Mouse (Mus musculus) frontal cortex, postnatal 14 days (tissue): Measurements from ENCODE around the gene 1700037C18Rik.
"Not testable (repeated sequence)": the region's sequence is repeated elsewhere in the genome, so short reads cannot be mapped to it uniquely, and the experiment has no call there.

Experiments used
- DNase-seq, 2 experiments: peaks; one replicate each; pipeline ENCODE4 v3.0.0; 2022; ENCODE audit warnings: low spot score in 2 of 2

Gene 1700037C18Rik

DNA sequence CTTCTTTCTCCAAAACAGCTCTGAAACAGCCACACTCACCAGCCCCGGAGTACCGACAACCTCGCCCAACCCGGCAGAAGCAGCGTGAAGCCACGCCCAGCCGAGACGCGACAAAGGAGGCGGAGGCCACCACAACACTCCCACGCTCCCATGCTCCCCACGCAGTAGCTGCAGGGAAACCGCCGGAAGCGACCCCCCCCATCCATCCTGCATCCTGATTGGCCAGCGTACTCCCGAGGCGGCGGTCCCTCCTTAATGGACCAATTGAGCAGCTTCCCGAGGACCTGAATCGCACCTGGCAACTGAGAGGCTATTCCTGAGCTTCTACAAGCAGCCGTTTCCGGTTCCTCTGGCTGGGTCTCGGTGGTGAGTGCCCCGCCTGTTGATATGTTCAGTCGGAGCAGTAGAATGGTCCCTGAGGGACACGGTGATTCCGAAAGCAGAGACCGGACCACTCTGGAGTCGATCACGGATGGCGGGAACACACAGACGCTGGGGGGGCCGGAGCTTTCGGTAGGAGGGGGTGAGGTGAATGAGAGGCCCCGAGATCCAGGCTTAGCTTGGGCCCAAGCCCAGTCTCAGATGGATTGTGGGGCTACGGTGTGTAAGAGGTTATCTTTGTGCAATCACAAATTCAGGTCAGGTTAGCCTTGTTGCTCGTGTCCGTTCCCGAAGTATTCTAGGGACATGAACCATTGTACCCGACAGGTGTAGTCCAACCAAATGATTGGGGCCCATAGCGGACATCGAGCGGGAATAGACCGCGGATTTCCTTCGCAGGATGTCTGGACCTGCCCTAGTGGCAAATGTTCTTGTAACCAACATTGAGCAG lies 36.1 kb downstream of the 1700037C18Rik start, which contains the start of gene Naa60:
Gene Naa60, plus strand, starts transcription at position 160 of the 832 bp plus-strand sequence.
- peak; percentile 83 to 87 for DNase-seq

DNA sequence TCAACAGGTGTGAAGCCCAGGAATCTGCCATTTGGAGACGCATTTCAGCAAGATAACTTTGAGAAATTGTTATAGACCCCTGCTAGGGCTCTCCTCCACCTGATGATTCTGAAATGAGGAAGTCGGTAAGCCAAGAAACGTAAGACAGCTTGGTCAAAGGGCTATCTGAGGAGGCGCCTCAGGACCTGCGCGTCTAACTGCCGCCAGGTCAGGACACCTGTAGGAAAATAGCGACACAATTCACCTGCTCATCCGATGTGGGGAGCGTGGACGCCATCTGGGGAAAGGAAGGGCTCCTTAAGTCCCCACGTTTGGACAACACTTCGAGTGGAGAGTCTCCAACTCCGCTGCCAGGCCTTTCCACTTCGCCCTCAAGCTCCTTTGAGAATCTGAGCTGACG lies 36.7 kb downstream of the 1700037C18Rik start:
- DNase-seq = no peak

DNA sequence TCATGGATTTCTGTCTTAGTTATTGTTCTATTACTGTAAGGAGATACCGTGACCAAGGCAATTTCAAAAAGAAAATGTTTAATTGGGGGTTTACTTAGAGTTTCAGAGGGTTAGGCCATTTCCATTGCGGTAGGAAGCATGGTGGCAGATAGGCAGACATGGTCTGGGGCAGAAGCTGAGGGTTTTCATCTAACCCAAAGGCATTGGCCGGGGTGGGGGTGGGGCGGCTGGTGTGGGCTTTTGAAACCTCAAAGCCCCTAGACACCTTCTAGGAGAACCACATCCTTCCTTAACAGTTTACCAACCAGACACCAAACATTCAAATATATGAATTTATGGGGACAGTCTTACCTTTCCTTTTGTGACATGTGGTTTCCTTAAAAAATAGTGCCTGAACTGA lies 49.2 kb downstream of the 1700037C18Rik start:
- no peak for DNase-seq

DNA sequence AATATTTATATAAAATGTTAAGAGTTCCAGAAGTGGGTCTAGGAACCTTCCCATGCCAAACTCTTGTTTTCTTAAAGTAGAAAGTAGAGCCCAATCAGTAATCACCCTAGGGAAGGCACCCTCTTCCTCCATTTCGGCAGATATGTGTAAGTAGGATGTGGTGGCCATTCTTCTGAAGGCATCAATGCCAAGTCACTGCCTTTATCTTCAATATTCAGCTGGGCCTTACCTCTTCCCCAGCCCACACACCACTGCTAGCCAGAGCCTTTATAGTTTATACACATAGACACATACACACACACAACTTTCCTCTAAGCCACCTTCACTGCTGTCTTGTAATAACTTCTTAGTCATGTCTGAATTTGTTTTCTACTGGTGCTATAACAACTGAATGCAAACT lies 52.7 kb downstream of the 1700037C18Rik start:
- no peak for DNase-seq

DNA sequence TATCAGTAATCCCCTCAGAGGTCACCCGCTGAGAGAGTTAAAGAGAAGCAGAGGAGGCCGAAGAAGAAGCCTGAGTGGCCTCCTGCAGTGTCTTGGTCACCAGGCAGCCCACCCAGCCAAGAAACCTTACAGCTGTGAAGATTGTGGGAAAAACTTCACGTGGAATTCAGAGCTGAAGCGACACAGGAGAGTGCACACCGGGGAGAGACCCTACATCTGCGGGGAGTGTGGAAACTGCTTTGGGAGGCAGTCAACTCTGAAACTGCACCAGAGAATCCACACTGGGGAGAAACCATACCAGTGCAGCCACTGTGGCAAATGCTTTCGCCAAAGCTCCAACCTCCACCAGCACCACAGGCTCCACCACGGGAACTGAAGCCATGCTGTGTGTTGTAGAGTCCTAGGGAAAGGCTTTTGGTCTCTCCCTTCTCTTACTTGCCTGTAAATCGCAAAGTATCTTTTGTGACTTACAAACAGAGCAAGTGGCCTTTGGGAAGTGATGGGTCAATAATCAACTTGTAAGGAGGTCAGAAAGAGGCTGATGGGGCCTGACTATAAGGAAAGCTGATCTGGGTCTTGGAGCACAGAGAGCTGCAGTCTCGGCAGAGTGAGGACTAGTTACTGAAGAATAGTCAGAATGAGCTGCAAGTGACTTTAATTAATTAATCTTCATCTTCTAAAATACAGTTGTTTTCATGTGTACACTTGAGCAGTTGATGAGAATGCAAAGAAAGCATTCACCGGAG lies 53.9 kb downstream of the 1700037C18Rik start:
- DNase-seq = no peak

DNA sequence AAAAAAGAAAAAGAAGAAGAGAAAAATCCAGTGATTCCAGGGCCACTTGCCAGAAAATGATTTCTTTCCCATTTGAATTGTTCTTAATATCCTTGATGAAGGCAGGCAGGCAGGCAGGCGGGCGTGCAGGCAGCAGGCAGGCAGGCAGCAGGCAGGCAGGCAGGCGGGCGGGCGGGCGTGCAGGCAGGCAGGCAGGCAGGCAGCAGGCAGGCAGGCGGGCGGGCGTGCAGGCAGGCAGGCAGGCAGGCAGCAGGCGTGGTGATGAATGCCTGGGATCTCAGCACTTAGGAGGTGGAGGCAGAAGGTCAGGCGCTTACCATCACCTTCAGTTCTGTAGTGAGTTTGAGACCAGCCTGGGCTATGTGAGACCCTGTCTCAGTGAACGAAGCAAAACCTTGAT lies 55.9 kb downstream of the 1700037C18Rik start:
- no peak for DNase-seq

DNA sequence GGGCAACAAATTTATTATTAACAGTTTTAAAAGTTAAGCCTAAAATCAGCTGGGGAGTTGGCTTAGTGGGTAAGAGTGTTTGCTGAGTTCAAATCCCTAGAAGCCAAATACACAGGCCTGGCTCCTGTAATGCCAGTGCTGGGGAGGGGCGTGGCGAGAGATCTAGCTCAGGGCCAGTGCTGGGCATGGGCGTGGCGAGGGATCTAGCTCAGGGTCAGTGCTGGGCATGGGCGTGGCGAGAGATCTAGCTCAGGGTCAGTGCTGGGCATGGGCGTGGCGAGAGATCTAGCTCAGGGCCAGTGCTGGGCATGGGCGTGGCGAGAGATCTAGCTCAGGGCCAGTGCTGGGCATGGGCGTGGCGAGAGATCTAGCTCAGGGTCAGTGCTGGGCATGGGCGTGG lies 57.2 kb downstream of the 1700037C18Rik start:
- DNase-seq = not testable (repeated sequence)

DNA sequence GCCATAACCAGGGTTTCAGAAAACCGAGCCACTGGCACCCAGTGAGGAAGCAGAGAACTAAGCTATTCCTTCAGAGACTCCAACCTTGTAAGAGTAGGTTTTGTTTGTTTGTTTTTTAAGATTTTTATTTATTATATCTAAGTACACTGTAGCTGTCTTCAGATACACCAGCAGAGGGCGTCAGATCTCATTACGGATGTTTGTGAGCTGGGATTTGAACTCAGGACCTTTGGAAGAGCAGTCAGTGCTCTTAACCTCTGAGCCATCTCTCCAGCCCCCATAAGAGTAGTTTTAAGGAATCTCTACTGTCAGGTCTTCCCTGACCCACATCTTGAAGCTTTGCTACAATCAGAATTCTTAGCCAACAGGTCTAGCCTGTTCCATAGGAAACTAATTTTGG lies 60.1 kb downstream of the 1700037C18Rik start:
- DNase-seq = no peak

DNA sequence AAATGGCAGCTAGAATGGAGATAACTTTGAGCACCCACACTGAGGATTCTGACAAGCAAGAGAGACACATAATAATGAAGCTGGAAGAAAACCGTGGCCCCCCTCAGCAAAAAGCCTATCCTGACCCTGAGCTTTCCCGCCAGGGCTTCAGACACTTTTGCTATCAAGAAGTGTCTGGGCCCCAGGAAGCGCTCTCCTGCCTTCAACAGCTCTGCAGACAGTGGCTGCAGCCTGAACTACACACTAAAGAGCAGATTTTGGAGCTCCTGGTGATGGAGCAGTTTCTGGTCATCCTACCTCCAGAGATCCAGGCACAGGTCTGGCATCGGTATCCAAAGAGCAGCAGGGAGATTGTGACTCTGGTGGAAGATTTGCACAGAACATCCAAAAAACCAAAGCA lies 60.6 kb downstream of the 1700037C18Rik start:
- DNase-seq = no peak

DNA sequence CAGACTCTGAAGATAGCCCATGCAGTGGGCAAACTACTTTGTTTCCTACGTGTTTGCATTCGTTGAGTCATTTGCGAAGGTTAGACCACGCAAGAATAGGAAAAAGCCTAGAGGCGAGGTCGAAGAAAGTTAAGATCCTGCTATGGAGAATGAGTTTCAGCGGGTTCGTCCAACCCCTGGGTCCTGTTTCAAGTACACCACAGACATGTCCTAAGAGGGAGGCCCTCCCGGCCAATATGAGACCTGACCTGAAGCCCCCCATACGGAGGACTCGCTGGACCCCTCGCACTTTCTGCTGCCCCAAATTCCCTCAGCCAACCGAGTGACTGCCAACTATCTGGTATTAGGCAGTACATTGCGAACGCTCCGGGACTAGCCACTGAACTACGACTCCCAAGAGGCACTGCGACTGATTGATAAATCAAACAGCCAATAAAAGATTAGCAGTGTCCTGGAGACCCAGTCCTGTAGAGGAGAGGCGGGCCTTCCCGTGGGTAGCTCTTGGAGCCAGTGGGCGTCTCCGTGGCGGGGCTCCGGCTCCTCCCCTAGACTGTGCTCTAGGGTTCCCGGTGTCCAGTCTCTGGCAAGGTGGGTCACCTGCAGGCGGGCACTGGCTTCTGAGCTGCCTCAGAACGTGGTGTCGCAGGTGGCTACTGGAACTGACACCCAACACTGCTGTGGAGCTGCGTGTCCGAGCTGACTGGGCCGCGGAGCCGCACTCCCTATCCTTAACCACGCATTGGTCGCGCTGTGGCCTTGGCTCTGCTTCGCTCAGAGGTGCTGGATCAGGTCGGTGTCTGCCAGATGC lies 61.6 kb downstream of the 1700037C18Rik start, which contains the start of gene Zfp174:
Gene Zfp174, plus strand, starts transcription at position 558 of the 808 bp plus-strand sequence.
- DNase-seq = peak; percentile 87 to 90
